Mouse (Mus musculus): ENCODE measurements at regions not wholly inside any gene's neighbourhood (a gene's known extent, or its start where the extent isn't known, plus 50 kb on each side); places are given as distances from the start of the nearest gene placed in this dataset.
A peak's percentile ranks its signal among the peaks of the same experiment; 100 is the strongest.

DNA sequence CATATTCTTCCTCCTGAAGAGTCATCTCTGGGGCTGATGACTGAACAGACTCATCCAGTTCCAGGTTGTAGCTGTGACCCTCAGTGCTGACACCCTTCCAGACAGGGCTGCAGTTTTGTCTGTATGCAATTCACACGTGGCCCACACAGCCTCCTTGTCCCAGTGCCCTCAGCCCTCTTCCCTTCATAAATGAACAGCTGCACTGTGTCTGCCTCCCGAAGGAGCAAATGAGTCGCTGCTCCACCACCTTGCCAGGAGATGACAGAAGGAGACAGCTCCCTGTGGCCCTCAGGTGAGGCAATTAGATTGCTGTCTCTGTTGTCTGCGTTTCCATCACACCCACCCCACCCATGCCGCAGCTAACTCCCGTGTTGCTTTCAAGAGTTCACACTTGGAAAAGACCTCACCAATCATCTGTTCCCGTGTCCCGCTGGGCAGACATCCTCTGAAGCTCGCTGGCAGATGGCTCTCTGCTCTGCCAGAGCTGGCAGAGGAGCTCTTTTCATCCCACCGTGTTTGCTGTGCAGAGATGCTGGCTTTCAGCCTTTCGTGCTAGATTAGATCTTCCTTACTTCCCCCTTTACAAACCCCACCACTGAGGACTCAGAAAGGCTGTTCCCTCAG, 135.5 kb upstream of the Slc35f3 start:
- no peak overlapping the region for H3K9ac ChIP-seq
- H3K27ac ChIP-seq: no peak overlapping the region
- no peak overlapping the region for H3K4me3 ChIP-seq
- H3K4me1 ChIP-seq: peaks cover 6% of the 10 kb centered on the region; the same call in 1 of the 2 replicates
- H3K27me3 ChIP-seq: no peaks in the 10 kb centered on the region
- H3K36me3 ChIP-seq: no peaks in the 10 kb centered on the region
- no peaks in the 10 kb centered on the region for H3K9me3 ChIP-seq
- H3K4me2 ChIP-seq: no peak overlapping the region
- no peak for ATAC-seq (ENCODE audit: insufficient number of reproducible peaks, low FRiP score, low TSS enrichment, low read depth)
- 28% methylated on average over 11 of the region's 11 CpGs for WGBS

DNA sequence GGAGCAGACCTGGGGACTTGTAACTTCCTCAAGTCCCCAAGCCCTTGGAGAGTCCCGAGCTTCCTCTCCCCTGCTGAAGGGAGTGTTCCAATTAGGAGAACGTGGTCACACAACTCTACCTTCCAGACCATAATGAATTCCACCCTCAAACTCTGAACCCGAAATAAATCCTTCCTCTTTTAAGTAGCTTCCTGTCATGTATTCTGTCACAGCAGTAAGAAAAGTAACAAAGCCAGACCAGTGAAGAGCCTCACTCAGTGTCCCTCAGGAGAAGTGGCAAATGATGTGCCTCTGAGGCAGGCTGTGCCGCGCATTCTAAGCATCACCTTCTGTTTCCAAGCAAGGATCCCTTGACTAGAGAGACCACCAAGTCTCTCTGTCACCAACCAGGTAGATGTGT, 134.4 kb upstream of the Slc35f3 start:
- H3K4me2 ChIP-seq: no peak overlapping the region
- no peak overlapping the region for H3K9ac ChIP-seq
- no peaks in the 10 kb centered on the region for H3K36me3 ChIP-seq
- H3K27ac ChIP-seq: no peak overlapping the region
- no peak for ATAC-seq (ENCODE audit: insufficient number of reproducible peaks, low FRiP score, low TSS enrichment, low read depth)
- WGBS: 48% methylated on average over 5 of the region's 5 CpGs
- H3K27me3 ChIP-seq: no peaks in the 10 kb centered on the region
- H3K4me3 ChIP-seq: no peak overlapping the region
- peaks cover 6% of the 10 kb centered on the region; the same call in 1 of the 2 replicates for H3K4me1 ChIP-seq
- no peaks in the 10 kb centered on the region for H3K9me3 ChIP-seq

DNA sequence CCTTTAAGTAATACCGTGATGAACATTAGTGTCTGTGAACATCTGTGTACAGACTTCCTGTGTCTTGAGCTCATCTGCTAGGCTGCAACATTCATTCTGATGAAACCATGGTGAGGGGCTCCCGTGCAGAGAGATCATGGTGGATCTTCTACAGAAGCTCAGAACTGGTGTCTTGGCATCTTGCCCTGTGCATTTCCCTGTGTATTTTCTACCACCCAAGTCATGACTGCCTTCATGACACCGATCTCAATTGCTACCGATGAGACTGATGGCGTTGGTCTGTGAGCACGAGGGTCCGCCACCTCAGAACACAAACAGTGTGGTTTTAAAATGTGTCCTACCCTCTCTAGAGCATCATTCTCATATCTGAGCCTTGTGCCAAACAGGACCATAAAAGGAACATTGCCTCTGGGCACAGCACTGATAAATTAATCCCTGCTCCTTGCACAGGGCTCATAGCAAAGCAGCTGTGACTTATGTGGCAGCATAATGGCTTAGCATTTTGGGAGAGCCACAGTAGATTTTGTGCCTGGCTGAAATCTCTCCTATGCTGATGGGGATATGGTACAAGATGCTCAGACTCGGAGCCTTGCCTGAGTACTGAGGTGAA, 132.8 kb upstream of the Slc35f3 start:
- 81% methylated on average over 8 of the region's 8 CpGs for WGBS
- no peak for ATAC-seq (ENCODE audit: insufficient number of reproducible peaks, low FRiP score, low TSS enrichment, low read depth)

DNA sequence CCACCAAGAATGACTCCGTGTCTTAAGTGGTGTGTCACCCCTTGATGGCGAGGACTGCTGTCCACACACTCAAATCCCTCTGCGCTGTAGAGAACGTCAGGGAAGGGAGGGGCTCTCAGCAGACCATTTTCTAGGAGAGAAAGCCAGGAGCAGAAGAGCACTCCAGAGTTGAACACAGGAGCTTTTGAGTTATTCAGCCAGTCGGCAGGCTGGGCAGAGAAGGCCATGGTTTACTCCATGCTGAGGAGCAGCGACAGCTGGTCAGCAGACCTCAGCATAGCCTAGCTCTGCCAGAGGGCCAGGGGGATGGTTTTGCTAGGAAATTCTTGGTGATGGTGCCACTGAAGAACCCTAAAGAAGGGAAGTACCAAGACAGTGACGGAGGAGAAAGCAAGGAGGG, 132.0 kb upstream of the Slc35f3 start:
- Histone ChIP-seq H3K9ac (no peak overlapping the region), H3K27ac (no peak overlapping the region), H3K27me3 (no peaks in the 10 kb centered on the region), H3K36me3 (no peaks in the 10 kb centered on the region), H3K9me3 (no peaks in the 10 kb centered on the region), H3K4me1 (peaks cover 6% of the 10 kb centered on the region; the same call in 1 of the 2 replicates), H3K4me3 (no peak overlapping the region), H3K4me2 (no peak overlapping the region)
- WGBS: 81% methylated on average over 7 of the region's 7 CpGs
- no peak for ATAC-seq (ENCODE audit: insufficient number of reproducible peaks, low FRiP score, low TSS enrichment, low read depth)

More for the DNA sequence above, 132.8 kb upstream of the Slc35f3 start:
- Histone ChIP-seq H3K36me3 (no peaks in the 10 kb centered on the region), H3K4me1 (peaks cover 6% of the 10 kb centered on the region; the same call in 1 of the 2 replicates), H3K27me3 (no peaks in the 10 kb centered on the region), H3K9me3 (no peaks in the 10 kb centered on the region), H3K27ac (no peak overlapping the region), H3K4me3 (no peak overlapping the region), H3K4me2 (no peak overlapping the region), H3K9ac (no peak overlapping the region)

DNA sequence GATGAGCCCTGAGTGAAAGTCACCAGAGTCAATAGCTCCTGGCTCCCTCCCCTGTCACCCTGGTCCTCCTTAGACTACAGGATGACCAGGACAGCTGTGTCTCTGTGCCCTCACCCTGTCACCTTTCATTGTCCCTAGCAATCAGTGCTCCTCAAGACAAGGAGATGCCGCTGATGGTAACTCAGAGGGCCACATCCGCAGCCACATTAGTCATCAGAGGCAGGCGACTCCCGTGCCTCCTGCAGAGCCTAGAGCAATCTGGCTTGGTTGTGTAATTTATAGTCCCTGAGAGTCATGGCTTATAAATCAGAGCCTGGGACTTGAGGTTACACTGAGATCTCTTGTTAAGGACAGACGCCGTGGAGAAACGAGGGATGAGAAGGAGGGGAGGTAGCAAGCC, 123.9 kb upstream of the Slc35f3 start:
- Histone ChIP-seq H3K4me3 (no peak overlapping the region), H3K27me3 (no peaks in the 10 kb centered on the region), H3K4me2 (no peak overlapping the region), H3K9ac (no peak overlapping the region), H3K4me1 (no peaks in the 10 kb centered on the region), H3K36me3 (no peaks in the 10 kb centered on the region), H3K27ac (no peak overlapping the region), H3K9me3 (no peaks in the 10 kb centered on the region)
- 19% methylated on average over 7 of the region's 7 CpGs for WGBS
- ATAC-seq (ENCODE audit: insufficient number of reproducible peaks, low FRiP score, low TSS enrichment, low read depth): no peak

DNA sequence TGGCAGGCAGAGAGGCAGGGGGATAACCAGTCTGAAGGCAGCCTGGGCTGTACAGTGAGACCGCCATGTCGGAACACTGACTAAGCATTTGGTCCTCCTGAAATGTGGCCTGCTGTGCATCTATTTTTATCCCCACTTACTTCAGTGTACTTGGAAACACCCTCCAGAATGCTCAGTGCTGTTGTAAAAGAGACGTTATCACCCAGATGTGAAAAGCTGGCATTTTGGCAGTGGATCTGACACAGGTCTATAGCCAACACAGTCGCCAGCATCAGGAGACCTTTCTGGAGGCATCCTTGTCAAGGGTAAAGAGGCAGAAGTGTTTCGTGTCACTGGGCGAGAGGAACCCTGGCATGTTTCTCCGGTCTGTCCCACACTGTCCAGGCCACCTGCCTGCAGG, 122.1 kb upstream of the Slc35f3 start:
- Histone ChIP-seq H3K4me3 (no peak overlapping the region), H3K27me3 (no peaks in the 10 kb centered on the region), H3K36me3 (no peaks in the 10 kb centered on the region), H3K4me1 (no peaks in the 10 kb centered on the region), H3K9ac (no peak overlapping the region), H3K27ac (no peak overlapping the region), H3K4me2 (no peak overlapping the region), H3K9me3 (no peaks in the 10 kb centered on the region)
- ATAC-seq (ENCODE audit: insufficient number of reproducible peaks, low FRiP score, low TSS enrichment, low read depth): no peak
- WGBS: 85% methylated on average over 7 of the region's 7 CpGs

DNA sequence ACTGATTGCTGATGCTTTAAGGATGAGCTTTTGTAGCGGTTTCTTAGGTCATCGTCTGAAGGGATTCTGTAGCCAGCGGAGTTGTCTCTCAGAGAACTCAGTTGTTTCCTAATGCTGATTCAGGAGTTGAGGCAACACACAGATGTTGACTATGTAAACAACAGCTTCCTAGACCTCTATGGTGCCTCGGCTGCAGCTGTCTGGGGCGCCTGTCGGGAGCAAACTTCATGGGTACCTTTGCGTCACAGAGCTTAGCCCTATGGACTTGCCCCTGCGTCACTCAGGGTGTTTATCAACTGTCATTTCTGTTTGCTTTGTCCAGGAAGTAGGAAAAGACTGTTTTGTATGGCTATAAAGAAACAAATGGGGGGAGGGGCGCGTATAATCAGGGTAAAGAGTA, 120.5 kb upstream of the Slc35f3 start:
- WGBS: 81% methylated on average over 10 of the region's 10 CpGs
- H3K4me2 ChIP-seq: no peak overlapping the region

DNA sequence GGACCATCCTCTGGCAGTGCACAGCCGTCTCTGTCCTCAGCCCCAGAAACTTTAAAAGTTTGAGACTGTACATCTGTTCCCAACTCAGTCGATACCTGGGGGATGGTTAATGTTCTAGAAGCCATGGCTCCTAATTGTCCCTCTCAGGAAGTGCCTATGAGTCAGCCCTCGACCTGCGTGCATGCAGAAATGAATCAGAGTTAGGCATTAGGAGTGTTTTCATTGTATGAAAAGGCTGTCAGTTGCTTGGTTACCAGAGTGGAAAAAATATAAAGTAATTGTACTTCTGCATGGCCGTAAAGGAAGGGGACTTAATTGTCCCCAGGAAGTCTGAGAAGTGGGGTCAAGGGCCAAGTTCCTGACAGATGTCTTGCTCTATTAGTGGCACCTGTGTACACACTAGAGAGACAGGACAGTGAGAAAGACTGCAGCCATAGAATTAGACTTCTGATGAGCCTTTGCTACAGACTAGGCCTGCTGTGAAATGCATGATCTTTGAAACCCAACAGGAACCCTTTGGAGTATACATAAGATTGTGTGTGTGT, 109.5 kb upstream of the Slc35f3 start:
- Histone ChIP-seq H3K4me1 (no peaks in the 10 kb centered on the region), H3K4me2 (no peak overlapping the region), H3K4me3 (no peak overlapping the region), H3K9ac (no peak overlapping the region), H3K9me3 (no peaks in the 10 kb centered on the region), H3K36me3 (no peaks in the 10 kb centered on the region), H3K27me3 (no peaks in the 10 kb centered on the region), H3K27ac (no peak overlapping the region)
- 44% methylated on average over 5 of the region's 5 CpGs for WGBS
- no peak for ATAC-seq (ENCODE audit: insufficient number of reproducible peaks, low FRiP score, low TSS enrichment, low read depth)

More for the DNA sequence above, 120.5 kb upstream of the Slc35f3 start:
- H3K36me3 ChIP-seq: no peaks in the 10 kb centered on the region
- no peak for ATAC-seq (ENCODE audit: insufficient number of reproducible peaks, low FRiP score, low TSS enrichment, low read depth)
- H3K4me1 ChIP-seq: no peaks in the 10 kb centered on the region
- H3K9ac ChIP-seq: no peak overlapping the region
- no peak overlapping the region for H3K27ac ChIP-seq
- H3K9me3 ChIP-seq: no peaks in the 10 kb centered on the region
- no peaks in the 10 kb centered on the region for H3K27me3 ChIP-seq
- no peak overlapping the region for H3K4me3 ChIP-seq

DNA sequence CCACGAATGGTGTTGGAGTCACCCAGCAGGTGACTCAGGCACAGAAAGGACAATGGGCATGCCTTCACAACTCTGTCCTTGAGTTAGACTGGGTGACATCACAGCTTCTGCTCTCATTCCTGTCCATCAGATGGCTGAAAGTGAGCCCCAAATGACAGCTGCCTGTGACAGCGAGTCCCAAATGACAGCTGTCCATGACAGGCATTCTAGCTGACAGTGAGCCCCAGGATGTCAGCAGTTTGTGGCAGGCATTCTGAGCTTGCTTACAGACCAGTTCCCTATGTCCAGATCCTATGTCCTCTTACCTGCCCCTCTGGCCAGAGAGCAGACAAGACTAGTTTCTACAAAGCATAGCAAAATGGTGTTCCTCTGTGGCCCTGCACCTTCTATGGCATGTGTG, 102.7 kb upstream of the Slc35f3 start:
- no peaks in the 10 kb centered on the region for H3K36me3 ChIP-seq
- WGBS: 92% methylated on average over 2 of the region's 2 CpGs
- no peak overlapping the region for H3K4me3 ChIP-seq
- no peaks in the 10 kb centered on the region for H3K4me1 ChIP-seq
- no peaks in the 10 kb centered on the region for H3K9me3 ChIP-seq
- no peak overlapping the region for H3K9ac ChIP-seq
- no peaks in the 10 kb centered on the region for H3K27me3 ChIP-seq
- peak; percentile 30; the same call in 1 of the 2 replicates for ATAC-seq (ENCODE audit: insufficient number of reproducible peaks, low FRiP score, low TSS enrichment, low read depth)
- no peak overlapping the region for H3K27ac ChIP-seq
- H3K4me2 ChIP-seq: no peak overlapping the region

DNA sequence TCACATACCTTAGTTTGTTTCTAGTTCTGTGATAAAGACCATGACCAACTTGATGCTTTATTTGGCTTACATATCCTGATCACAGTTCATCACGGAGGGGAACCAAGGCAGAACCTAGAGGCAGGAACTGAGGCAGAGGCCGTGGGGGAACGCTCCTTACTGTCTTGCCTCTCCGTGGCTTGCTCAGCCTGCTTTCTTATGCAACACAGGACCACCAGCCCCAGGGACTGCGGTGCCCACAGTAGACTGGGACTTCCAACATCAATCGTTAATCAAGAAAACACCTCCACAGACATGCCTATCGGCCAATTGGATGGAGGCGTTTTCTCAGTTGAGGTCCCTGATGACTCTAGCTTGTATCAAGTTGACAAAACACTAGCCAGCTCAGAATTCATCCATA, 87.8 kb upstream of the Slc35f3 start:
- Histone ChIP-seq H3K9me3 (no peaks in the 10 kb centered on the region), H3K9ac (no peak overlapping the region), H3K27me3 (no peaks in the 10 kb centered on the region), H3K4me1 (no peaks in the 10 kb centered on the region), H3K27ac (no peak overlapping the region), H3K36me3 (no peaks in the 10 kb centered on the region), H3K4me2 (no peak overlapping the region), H3K4me3 (no peak overlapping the region)
- no peak for ATAC-seq (ENCODE audit: insufficient number of reproducible peaks, low FRiP score, low TSS enrichment, low read depth)
- 85% methylated on average over 8 of the region's 8 CpGs for WGBS

DNA sequence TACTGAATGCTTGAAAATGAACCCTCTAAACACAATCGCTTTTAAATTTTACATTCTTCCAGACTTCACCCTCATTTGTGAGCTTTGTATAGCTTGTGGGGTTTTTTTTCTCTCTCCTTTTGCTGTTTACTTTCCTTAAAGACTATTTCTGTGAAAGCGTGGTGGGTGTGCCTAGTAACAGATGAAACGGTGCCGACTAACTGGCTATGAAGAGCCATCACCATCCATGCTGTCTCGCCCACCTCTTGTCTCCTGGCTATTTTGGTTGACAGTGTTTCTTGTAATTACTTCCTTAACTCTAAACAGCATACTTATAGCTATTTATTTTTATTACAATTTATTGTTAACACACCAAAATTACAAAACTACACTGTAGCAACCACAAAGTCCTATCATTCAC, 85.6 kb upstream of the Slc35f3 start:
- no peak for ATAC-seq (ENCODE audit: insufficient number of reproducible peaks, low FRiP score, low TSS enrichment, low read depth)
- WGBS: 78% methylated on average over 5 of the region's 5 CpGs
- no peak overlapping the region for H3K4me2 ChIP-seq
- no peak overlapping the region for H3K4me3 ChIP-seq
- H3K9ac ChIP-seq: no peak overlapping the region
- H3K4me1 ChIP-seq: no peaks in the 10 kb centered on the region
- no peak overlapping the region for H3K27ac ChIP-seq
- no peaks in the 10 kb centered on the region for H3K36me3 ChIP-seq
- H3K9me3 ChIP-seq: no peaks in the 10 kb centered on the region
- H3K27me3 ChIP-seq: no peaks in the 10 kb centered on the region

DNA sequence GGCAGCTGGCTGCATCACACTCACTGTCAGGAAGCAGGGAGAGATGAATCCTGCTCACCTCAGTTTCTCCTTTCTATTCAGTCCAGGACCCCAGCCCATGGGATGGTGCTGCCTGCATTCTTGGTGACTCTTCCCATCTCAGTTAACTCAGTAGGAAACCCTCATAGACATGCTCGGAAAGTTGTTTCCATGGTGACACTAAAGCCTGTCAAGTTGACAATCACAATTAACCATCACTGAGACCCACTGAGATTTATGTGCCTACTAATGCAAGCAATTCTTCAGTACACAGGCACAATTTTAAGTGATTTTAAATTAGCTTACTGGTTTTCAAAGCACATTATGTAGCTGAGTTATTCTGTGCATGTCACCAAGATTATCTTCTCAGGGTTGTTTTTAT, 83.8 kb upstream of the Slc35f3 start:
- no peaks in the 10 kb centered on the region for H3K36me3 ChIP-seq
- ATAC-seq (ENCODE audit: insufficient number of reproducible peaks, low FRiP score, low TSS enrichment, low read depth): no peak
- H3K9me3 ChIP-seq: no peaks in the 10 kb centered on the region
- no peak overlapping the region for H3K4me2 ChIP-seq
- no peak overlapping the region for H3K27ac ChIP-seq
- 77% methylated on average over 1 of the region's 1 CpGs for WGBS
- H3K27me3 ChIP-seq: no peaks in the 10 kb centered on the region
- H3K4me3 ChIP-seq: no peak overlapping the region
- H3K4me1 ChIP-seq: no peaks in the 10 kb centered on the region
- no peak overlapping the region for H3K9ac ChIP-seq

Data from limb, embryonic 15.5 days (tissue).